Mouse (Mus musculus): ENCODE results near the gene Hesx1. TPM values are rescaled to one million over a fixed set of nuclear protein-coding genes. Genes with fewer than 3 reads are reported as not detected.
"Not testable (repeated sequence)": the region's sequence is repeated elsewhere in the genome, so short reads cannot be mapped to it uniquely, and the experiment has no call there.

The Hesx1 gene
- not detected in 2 replicates for polyA plus RNA-seq (2014; fragmentation: Nextera tagmentation; extraction: Ambion mirVana)

DNA sequence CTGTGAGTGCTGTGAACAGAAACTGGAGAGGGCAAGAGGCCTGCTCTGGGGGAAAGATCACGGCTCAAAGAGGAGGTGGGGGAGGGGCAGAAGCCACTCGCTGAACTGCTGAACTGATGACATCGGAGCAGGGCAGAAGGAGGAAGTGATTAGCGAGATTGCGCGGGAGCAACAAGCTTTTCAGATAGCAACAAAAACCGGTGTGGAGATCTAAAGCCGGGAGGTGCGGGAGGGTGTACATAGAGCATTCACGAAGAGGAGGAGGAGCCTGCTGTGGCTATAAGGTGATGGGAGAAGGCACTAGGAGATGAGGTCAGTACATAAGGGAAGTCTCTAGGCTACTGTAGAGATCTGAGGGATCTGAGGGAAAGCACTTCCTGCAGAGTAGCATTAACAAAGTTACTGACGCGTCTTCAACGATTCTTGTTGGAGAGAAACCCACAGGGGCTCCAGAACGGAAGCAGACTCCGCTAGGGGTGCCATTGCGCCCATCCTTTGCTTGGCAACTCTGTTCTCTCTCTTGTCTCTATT, at the start of gene Hesx1:
Gene Hesx1, plus strand, starts transcription at position 206 of the 531 bp plus-strand sequence.
- H3K4me1 ChIP-seq (ENCODE audit: control insufficient read depth, insufficient read depth, low read length), result no peaks in the 10 kb centered on the region
- H3K4me3 ChIP-seq (ENCODE audit: low read depth, low read length), result peak within 1 kb of the TSS; percentile 23
- H3K9me3 ChIP-seq (ENCODE audit: control insufficient read depth, low read length), result no peaks in the 10 kb centered on the region
- whole genome bisulfite sequencing, result 10% methylated on average over 16 of the region's 16 CpGs
- H3K9ac ChIP-seq (ENCODE audit: low read length), result peak within 1 kb of the TSS; percentile 14; the same call in 1 of the 2 replicates
- ATAC-seq (ENCODE audit: insufficient read depth, low FRiP score, low TSS enrichment) (no peak), DNase-seq (ENCODE audit: low spot score) (peak; percentile 66)
- no peaks in the 10 kb centered on the region for H3K27me3 ChIP-seq (ENCODE audit: control insufficient read depth, insufficient read depth, low read length)
- peak within 1 kb of the TSS; percentile 41 for H3K4me2 ChIP-seq (ENCODE audit: low read depth)
- H3K27ac ChIP-seq (ENCODE audit: low read depth, low read length), result no peak within 1 kb of the TSS
- no peaks in the 10 kb centered on the region for H3K36me3 ChIP-seq (ENCODE audit: control insufficient read depth, insufficient read depth, low read length)

DNA sequence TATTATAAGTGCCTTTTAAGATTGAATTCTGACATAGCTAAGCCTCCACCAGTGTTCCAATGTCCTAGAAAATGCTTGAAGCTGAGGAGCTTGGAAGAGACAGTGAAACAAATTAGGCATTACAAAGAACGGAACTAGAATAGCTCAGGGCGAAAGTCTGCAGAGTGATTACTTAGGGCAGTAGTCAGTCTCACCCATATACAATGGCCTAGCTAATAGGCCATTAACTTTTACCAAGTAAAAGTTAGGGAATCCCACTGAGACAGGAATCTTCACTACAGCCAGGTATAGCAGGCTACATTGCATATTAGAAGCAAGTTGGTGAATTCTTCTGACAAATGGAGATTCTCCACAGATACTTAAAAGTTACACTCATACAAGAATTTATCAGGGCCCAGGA, 38.1 kb upstream of the Hesx1 start:
- H3K4me3 ChIP-seq (ENCODE audit: low read depth, low read length); ATAC-seq (ENCODE audit: insufficient read depth, low FRiP score, low TSS enrichment); H3K36me3 ChIP-seq (ENCODE audit: control insufficient read depth, insufficient read depth, low read length); H3K4me2 ChIP-seq (ENCODE audit: low read depth); DNase-seq (ENCODE audit: low spot score); H3K27me3 ChIP-seq (ENCODE audit: control insufficient read depth, insufficient read depth, low read length); H3K27ac ChIP-seq (ENCODE audit: low read depth, low read length); H3K4me1 ChIP-seq (ENCODE audit: control insufficient read depth, insufficient read depth, low read length); H3K9me3 ChIP-seq (ENCODE audit: control insufficient read depth, low read length); H3K9ac ChIP-seq (ENCODE audit: low read length): not testable (repeated sequence)
- 49% methylated on average over 2 of the region's 2 CpGs for WGBS

DNA sequence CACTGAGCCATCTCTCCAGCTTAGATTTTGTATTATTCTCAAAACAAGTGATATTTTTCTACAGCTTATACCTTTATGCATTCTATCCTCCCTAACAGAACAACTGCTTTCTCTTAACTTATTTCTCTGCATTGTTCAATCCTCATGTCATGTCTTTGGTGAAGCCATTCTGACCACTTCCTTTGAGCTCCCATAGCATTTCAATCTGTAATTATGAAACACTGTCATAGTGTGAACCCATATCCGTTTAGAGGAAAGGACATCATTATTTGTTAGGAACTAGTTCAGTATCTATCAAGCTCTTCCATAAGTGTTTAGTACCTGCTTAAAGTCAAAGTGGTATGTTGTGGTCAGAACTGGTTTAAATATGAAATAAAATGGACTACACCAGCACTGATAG, 33.7 kb upstream of the Hesx1 start:
- no peaks in the 10 kb centered on the region for H3K9me3 ChIP-seq (ENCODE audit: control insufficient read depth, low read length)
- no peak overlapping the region for H3K4me3 ChIP-seq (ENCODE audit: low read depth, low read length)
- no peak overlapping the region for H3K4me2 ChIP-seq (ENCODE audit: low read depth)
- H3K4me1 ChIP-seq (ENCODE audit: control insufficient read depth, insufficient read depth, low read length), result no peaks in the 10 kb centered on the region
- no peaks in the 10 kb centered on the region for H3K27me3 ChIP-seq (ENCODE audit: control insufficient read depth, insufficient read depth, low read length)
- no peaks in the 10 kb centered on the region for H3K36me3 ChIP-seq (ENCODE audit: control insufficient read depth, insufficient read depth, low read length)
- ATAC-seq (ENCODE audit: insufficient read depth, low FRiP score, low TSS enrichment) (no peak), DNase-seq (ENCODE audit: low spot score) (no peak)
- H3K27ac ChIP-seq (ENCODE audit: low read depth, low read length), result no peak overlapping the region
- WGBS, result 83% methylated on average over 1 of the region's 1 CpGs
- no peak overlapping the region for H3K9ac ChIP-seq (ENCODE audit: low read length)

DNA sequence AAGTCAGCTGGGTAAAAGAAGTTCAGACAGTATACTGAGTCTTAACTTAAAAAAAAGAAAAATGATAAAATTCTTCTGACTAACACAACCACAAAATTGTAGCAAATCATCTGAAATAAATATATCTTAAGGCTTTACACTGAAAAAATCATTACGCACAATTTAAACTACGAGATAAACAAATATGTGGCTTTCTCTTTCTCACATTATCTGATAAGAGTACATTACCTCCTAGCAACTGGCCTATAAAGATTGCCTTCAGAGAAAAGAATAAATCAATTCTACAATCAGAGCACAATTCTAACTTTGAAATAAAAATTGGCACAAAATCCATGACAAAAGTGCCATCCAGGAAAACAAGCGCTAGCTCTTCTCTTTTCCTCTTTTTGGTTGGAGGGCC, 25.1 kb upstream of the Hesx1 start:
- WGBS, result 85% methylated on average over 3 of the region's 3 CpGs
- Histone ChIP-seq H3K27ac (ENCODE audit: low read depth, low read length) (no peak overlapping the region), H3K9ac (ENCODE audit: low read length) (no peak overlapping the region), H3K36me3 (ENCODE audit: control insufficient read depth, insufficient read depth, low read length) (no peaks in the 10 kb centered on the region), H3K4me2 (ENCODE audit: low read depth) (peak overlapping the region; percentile 58), H3K4me3 (ENCODE audit: low read depth, low read length) (peak overlapping the region; percentile 92), H3K27me3 (ENCODE audit: control insufficient read depth, insufficient read depth, low read length) (no peaks in the 10 kb centered on the region), H3K9me3 (ENCODE audit: control insufficient read depth, low read length) (no peaks in the 10 kb centered on the region), H3K4me1 (ENCODE audit: control insufficient read depth, insufficient read depth, low read length) (peaks cover 5% of the 10 kb centered on the region; the same call in 1 of the 2 replicates)
- ATAC-seq (ENCODE audit: insufficient read depth, low FRiP score, low TSS enrichment), result no peak
- no peak for DNase-seq (ENCODE audit: low spot score)

DNA sequence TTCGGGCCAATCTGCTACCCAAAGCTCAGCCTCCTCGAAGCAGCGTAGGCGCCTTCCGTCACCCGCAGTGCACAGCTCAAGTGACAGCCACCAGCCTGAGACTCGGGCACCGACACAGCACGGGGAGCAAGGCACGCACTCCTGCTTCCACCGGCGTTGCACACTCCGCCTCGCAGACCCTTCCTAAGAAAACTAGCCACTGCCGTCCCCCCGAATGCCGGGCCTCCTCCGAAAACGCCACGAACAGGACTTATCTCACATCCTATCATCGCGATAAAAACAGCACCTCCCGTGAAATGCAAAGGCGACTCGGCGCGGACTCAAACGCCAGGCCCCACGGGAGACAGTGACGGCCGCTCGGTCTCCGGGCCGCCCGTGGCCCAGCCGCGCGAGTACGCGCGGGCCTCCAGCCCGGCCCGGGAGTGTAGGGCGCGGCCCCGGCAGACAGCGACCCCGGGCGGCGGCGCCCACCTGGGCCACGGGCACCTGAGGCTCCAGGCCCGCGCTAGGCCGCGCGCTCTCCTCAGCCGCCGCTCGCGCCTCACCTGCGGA, 24.3 kb upstream of the Hesx1 start:
- peak overlapping the region; percentile 89 for H3K27ac ChIP-seq (ENCODE audit: low read depth, low read length)
- H3K9me3 ChIP-seq (ENCODE audit: control insufficient read depth, low read length), result no peaks in the 10 kb centered on the region
- peak overlapping the region; percentile 92 for H3K4me3 ChIP-seq (ENCODE audit: low read depth, low read length)
- H3K9ac ChIP-seq (ENCODE audit: low read length), result peak overlapping the region; percentile 88
- peaks cover 5% of the 10 kb centered on the region; the same call in 1 of the 2 replicates for H3K4me1 ChIP-seq (ENCODE audit: control insufficient read depth, insufficient read depth, low read length)
- ATAC-seq (ENCODE audit: insufficient read depth, low FRiP score, low TSS enrichment) (peak; percentile 84), DNase-seq (ENCODE audit: low spot score) (peak; percentile 74)
- under 1% methylated on average over 39 of the region's 62 CpGs for WGBS
- no peaks in the 10 kb centered on the region for H3K27me3 ChIP-seq (ENCODE audit: control insufficient read depth, insufficient read depth, low read length)
- H3K36me3 ChIP-seq (ENCODE audit: control insufficient read depth, insufficient read depth, low read length), result no peaks in the 10 kb centered on the region
- peak overlapping the region; percentile 58 for H3K4me2 ChIP-seq (ENCODE audit: low read depth)

DNA sequence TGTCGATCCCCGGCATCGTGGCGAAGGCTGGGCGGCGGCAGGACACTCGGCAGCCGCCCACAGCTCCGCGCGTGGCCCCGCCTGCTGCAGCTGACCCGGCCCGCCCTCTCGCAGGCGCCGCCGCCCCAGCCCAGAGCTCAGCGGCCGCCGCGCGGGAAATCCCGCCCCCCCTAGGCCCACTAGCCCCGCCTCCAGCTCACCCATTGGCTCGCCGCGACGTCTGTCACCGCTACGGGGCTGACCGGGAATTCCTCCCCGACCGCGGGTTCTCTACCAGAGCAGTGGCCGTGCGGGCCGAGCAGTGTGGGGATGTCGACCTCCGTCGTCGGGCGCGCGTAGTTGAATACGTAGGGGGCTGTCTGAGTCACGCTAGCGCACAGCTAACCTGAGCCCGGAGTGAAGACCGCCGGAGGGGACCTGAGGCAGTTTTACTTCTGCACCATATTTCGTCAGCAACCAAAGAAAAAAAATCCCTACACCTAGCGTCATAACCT, 23.7 kb upstream of the Hesx1 start:
- peak; percentile 98 for ATAC-seq (ENCODE audit: insufficient read depth, low FRiP score, low TSS enrichment)
- WGBS, result under 1% methylated on average over 50 of the region's 53 CpGs
- peak overlapping the region; percentile 89 for H3K27ac ChIP-seq (ENCODE audit: low read depth, low read length)

DNA sequence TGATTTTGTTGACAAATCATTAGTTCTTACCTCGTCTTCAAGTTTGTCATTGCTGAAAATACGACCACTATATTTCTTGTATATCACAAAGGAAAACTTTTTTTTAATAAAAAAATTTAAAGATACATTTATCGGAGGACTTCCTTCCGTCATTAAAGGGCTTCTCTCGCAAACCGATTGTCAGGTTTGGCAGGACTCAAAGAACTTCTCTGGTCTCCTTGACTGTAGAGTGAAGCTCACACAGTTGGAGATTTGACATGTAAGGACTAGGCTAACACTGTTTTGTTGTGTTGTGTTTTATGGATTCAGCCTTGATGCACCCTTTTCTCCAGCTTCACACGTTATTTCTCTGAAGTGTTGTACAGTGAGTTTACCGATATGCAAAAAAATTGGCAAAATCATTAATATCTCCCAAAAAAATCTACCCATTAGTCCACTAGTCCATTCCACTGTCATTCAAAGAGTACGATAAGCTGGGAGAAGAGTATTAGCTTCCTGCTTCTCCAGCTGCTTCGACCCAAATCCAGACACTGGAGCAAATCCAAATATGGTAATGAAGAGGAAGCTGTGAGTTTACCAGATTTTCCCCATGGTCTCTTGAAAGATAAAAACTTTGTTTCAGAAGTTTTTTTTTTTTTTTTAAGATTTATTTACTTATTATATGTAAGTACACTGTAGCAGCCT, 23.0 kb upstream of the Hesx1 start, which contains the start of gene Appl1:
Gene Appl1, minus strand, starts transcription at position 127 of the 684 bp plus-strand sequence.
- no peaks in the 10 kb centered on the region for H3K36me3 ChIP-seq (ENCODE audit: control insufficient read depth, insufficient read depth, low read length)
- H3K9me3 ChIP-seq (ENCODE audit: control insufficient read depth, low read length), result no peaks in the 10 kb centered on the region
- peak within 1 kb of the TSS; percentile 88 for H3K9ac ChIP-seq (ENCODE audit: low read length)
- WGBS, result 57% methylated on average over 10 of the region's 10 CpGs
- ATAC-seq (ENCODE audit: insufficient read depth, low FRiP score, low TSS enrichment) (no peak), DNase-seq (ENCODE audit: low spot score) (no peak)
- H3K4me1 ChIP-seq (ENCODE audit: control insufficient read depth, insufficient read depth, low read length), result peaks cover 5% of the 10 kb centered on the region; the same call in 1 of the 2 replicates
- no peaks in the 10 kb centered on the region for H3K27me3 ChIP-seq (ENCODE audit: control insufficient read depth, insufficient read depth, low read length)
- H3K27ac ChIP-seq (ENCODE audit: low read depth, low read length), result peak within 1 kb of the TSS; percentile 89
- H3K4me3 ChIP-seq (ENCODE audit: low read depth, low read length), result peak within 1 kb of the TSS; percentile 92
- H3K4me2 ChIP-seq (ENCODE audit: low read depth), result peak within 1 kb of the TSS; percentile 58

More for the DNA sequence above, 23.7 kb upstream of the Hesx1 start:
- no peaks in the 10 kb centered on the region for H3K9me3 ChIP-seq (ENCODE audit: control insufficient read depth, low read length)
- H3K4me1 ChIP-seq (ENCODE audit: control insufficient read depth, insufficient read depth, low read length), result peaks cover 5% of the 10 kb centered on the region; the same call in 1 of the 2 replicates
- peak overlapping the region; percentile 92 for H3K4me3 ChIP-seq (ENCODE audit: low read depth, low read length)
- peak overlapping the region; percentile 58 for H3K4me2 ChIP-seq (ENCODE audit: low read depth)
- H3K36me3 ChIP-seq (ENCODE audit: control insufficient read depth, insufficient read depth, low read length), result no peaks in the 10 kb centered on the region
- peak overlapping the region; percentile 88 for H3K9ac ChIP-seq (ENCODE audit: low read length)
- peak; percentile 98 for DNase-seq (ENCODE audit: low spot score)
- H3K27me3 ChIP-seq (ENCODE audit: control insufficient read depth, insufficient read depth, low read length), result no peaks in the 10 kb centered on the region

DNA sequence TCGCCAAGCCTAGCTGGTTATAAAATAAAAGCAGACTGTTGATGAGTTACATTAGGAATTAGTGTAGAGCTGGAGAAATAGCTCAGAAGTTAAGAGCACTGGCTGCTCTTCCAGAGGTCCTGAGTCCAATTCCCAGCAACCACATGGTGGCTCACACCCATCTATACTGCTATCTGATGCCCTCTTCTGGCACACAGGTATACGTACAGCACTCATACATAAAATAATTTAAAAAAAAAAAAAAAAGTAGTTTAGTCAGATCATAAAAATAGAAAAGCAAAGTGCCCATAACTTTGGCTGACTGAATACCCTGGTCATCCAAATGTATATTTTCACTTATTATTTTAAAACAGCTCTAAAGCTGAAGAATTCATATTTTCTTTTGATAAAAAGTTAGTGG, 21.1 kb upstream of the Hesx1 start:
- Histone ChIP-seq H3K4me3 (ENCODE audit: low read depth, low read length) (no peak overlapping the region), H3K36me3 (ENCODE audit: control insufficient read depth, insufficient read depth, low read length) (no peaks in the 10 kb centered on the region), H3K27me3 (ENCODE audit: control insufficient read depth, insufficient read depth, low read length) (no peaks in the 10 kb centered on the region), H3K9me3 (ENCODE audit: control insufficient read depth, low read length) (no peaks in the 10 kb centered on the region), H3K9ac (ENCODE audit: low read length) (no peak overlapping the region), H3K27ac (ENCODE audit: low read depth, low read length) (no peak overlapping the region), H3K4me2 (ENCODE audit: low read depth) (no peak overlapping the region), H3K4me1 (ENCODE audit: control insufficient read depth, insufficient read depth, low read length) (peaks cover 8% of the 10 kb centered on the region; the same call in 1 of the 2 replicates)
- ATAC-seq (ENCODE audit: insufficient read depth, low FRiP score, low TSS enrichment), result no peak
- no peak for DNase-seq (ENCODE audit: low spot score)
- 85% methylated on average over 2 of the region's 2 CpGs for WGBS

Measured in neural tube, embryonic 11.5 days (tissue).